Mouse (Mus musculus) skeletal muscle tissue, adult 2 months (tissue): ENCODE data around the gene Slc7a10.
A peak's percentile ranks its signal among the peaks of the same experiment; 100 is the strongest.

Experiments used
- DNase-seq: peaks from one replicate; pipeline ENCODE4 v3.0.0-alpha.2; 2012; ENCODE audit warnings: low read depth, low spot score

The Slc7a10 gene

DNA sequence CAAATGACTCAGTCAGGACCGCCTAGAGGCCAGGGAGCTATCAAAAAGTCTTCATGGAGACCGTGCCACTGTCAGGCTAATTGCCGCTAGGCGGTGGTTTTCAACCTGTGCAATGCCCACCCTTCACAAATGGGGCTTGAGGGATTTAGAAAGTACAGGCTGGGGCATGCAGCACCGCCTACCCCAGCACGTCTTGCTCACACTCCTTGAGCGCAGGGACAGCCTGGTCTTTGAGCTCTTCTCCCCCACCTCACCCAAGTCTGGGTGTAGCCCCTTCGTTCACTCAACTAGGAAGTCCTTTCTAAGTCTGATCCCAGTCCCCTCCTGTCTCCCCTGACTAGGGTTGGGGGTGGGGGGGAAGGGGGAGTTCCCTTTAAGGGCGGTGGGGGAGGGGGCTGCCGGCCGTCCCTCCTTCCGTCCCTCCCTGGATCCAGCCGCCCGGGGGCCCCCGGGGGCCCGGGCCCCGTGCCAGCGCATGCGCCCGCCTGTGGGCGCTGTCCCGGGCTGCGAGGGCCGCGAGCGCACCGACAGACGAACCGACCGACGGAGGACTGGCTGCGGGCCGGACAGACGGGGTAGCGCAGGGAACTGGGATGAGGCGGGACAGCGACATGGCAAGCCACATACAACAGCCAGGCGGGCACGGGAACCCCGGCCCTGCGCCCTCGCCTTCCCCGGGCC, at the start of gene Slc7a10:
Gene Slc7a10 (plus strand): TSS at position 497 of the 681 bp plus-strand sequence.
- no peak for DNase-seq

DNA sequence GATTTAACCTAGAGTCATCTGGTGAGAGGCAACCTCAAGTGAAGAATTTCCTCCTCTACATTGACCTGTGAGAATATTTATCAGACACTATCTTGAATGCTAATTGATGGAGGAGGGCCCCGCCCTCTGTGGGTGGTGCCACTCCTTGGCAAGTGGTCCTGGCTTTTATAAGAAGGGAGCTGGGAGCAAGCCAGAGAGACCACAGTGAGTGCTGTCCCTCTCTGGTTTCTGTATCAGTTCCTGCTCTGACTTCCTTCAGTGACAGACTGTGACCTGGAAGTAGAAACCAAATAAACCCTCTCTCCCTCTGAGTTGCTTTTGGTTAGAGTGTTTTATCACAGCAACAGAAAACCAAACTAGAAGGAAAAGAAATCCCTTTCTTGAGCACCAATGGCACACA, 48.7 kb upstream of the Slc7a10 start:
- DNase-seq = no peak

DNA sequence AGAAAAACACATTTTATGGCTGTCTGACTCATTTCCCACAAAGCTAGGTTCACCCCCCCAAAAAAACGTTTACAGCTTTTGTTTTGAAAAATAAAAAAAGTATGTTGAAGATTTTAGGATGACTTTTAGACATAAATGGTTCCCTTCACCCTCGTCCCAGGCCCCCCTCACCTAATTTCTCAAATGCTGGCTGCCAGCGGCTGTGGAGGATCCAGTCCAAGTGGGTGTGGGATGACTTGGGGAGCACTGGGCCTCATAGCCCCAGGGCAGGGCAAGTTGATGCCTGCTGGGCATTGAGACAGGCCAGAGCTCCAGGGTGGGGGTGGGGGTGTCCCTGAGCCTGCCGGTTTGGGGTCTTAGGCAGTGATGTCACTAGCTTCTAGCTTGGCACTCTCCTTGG, 47.7 kb upstream of the Slc7a10 start:
- DNase-seq = no peak

DNA sequence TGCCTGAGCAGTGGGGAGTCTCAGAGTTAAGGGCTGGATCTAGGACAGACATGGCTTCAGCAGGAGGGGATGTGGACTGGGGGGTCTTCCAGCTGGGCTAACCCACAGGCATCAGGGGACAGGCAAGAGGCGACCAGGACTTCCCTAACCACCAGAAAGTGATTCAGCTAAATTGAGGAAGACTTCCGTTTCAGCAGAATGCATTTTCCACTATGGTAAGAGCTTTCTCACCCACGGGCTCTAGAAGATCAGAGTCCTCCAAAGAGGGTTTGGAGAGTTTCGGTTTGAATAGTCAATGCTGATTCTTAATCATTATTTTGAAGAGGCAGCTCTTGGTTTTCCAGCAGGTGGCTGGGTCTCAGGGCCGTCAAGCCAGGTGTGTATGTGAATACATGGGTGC, 46.3 kb upstream of the Slc7a10 start:
- DNase-seq = no peak

DNA sequence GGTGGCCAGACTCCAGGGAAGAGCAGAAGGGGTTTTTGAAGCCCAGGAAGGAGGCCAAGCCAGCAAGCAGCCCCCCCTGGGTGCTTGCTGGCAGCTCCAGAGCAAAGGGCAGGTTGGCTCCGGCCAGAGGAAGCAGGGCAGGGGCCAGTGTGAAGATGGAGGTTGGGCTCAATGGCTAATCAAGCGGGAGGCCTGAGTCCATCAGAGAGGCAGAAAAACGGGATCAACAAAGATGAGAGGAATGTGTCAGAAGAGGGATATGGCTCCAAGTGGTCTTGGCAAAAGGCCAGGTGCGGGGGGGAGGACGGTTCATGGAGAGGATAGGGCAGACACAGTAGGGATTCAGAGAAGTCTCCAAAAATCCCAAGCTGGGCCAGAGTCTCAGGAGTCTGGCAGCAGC, 44.7 kb upstream of the Slc7a10 start:
- DNase-seq = no peak

DNA sequence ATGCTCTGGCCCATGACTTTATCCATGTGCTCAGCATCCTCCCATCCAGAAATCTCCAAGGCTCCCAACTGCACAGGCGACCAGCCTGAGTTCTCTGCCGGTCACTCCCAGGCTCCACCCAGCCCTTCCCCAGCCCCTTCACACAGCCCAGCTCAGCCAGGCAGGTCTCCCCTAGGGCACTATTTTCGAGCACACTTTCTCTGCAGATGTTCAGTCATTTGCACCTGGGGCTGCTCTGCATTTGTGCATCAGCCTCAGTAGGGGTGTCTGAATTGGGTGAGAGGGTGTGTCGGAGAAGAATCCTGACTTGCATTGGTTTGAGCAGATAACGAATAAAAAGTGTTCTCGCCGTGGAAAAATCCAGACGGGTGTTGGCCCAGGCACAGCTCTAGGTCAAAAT, 43.7 kb upstream of the Slc7a10 start:
- DNase-seq = no peak

DNA sequence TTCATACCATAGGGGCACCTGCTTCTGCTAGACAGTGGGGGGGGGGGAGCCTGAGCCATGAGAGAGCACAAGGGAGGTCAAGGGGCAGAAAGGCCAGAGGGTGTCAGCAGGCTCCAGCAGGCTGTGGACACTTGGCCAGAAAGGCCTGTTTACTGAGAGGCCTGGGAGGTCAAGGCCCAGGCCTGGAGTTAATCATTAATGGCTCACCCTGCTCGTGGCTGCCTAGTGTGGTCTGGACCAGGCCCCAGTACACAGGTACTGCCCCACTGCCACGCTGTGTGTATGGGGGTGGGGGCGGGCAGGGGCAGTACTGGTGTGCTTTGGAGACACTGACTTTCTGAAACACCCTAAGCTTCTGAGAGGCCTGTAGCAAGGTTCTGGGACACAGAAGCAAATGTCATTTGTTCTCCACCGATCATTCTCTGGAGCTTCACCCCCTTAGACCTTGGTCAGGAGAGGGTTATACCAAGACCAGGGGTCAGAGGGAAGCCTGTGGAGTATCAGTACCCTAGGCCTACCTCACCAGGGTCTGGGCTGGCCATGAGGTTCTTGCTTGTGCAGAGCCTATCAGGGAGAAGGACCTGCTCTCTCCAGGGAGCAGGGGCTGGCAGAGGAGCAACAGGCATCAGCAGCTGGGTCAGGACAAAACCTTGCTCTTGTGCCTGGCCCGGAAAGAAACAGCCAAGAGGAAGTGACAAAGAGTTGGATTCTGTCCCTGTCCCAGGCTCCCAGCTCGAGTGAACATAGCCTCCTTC, 42.1 kb upstream of the Slc7a10 start:
- DNase-seq = no peak

DNA sequence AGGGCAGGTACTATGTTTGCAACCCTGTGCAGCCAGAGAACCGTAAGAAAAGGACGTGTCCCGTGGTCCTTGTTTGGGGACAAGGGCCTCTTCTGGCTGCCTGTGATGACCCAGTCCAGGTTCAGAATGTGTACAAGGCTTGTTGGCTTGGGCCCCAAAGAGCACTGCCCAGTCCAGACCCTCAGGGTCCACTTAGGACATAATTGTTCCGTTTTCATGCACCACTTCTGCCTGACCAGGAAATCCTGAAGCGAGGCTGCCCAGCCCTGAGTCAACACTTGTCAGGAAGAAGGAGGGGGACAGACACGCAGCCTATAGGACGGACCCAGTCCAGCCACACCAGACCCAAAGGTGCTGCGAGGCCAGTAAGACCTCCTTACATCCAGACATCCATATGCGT, 41.1 kb upstream of the Slc7a10 start:
- DNase-seq = no peak

DNA sequence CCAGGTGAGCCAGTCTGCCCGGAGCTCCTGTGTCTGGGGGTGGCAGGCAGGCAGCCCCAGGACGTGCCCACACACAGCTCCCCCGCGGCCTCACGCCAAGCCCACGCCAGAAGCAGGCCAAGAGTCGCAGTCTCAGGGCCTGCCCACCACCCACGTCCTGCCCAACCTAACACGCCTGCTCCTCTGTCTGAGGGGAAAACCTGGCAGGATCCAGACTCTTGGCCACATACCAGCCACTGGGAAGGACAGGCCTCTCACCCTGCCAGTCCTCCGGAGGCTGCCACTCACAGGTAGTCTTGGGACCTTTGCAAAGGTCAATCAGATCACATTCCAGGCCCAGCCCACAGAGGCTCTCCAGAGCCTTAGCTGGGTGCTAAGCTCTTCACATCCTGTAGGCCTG, 39.9 kb upstream of the Slc7a10 start:
- DNase-seq = peak; percentile 73

DNA sequence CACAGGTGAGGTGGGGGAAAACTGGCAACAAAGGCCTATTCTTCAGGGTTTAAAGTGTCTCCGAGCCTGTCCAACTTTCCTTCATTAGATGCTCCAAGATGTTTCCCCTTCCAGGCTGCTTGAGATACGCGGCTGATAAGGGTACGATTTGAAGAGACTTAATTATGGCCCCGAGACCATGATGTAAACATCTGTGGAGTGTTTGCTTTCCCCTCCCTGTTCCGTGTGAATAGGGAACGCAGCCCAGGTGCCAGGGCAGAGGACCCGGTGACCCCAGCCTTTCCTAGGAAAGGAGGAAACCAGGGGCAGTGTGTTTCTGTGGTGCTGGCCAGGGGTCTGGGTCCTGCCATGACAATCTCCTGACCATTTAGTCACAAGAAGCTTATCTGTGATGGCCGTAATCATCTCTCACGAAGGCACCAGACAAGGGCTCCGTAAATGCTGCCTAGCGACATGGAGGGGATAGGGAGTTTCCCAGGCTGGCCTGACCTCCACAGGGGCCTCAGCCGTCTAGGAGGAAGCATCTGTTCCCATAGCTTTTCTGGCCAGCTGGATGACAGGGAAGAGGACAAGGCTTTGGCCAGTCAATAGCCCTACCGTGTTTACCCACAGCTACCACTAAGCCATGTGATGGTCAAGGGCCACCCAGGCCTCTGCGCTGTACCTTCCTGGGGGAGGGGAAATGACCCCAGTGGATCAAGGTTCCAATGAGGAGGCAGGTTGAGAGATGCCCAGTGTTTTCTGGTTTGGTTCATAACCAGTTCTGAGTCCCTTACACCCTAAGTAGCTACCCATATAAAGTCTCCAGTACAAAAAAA, 36.4 kb upstream of the Slc7a10 start:
- DNase-seq = no peak

DNA sequence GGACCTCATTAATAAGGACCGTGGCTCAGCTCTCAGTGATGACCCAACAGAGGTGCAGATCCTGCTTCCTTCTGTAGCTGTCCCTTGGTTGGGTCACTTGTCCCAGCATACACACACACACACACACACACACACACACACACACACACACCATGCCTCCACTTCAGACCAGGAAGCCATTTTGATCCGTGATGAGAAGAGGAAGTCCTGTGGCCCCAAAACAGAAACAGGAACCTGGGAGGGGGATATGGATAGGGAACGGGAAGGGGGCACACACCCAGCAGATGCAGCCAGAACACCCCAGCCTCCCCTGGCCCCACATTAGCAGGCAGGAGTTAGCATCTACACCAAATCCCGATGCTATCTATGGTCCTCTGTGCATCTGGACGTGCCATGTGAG, 35.3 kb upstream of the Slc7a10 start:
- DNase-seq = no peak

DNA sequence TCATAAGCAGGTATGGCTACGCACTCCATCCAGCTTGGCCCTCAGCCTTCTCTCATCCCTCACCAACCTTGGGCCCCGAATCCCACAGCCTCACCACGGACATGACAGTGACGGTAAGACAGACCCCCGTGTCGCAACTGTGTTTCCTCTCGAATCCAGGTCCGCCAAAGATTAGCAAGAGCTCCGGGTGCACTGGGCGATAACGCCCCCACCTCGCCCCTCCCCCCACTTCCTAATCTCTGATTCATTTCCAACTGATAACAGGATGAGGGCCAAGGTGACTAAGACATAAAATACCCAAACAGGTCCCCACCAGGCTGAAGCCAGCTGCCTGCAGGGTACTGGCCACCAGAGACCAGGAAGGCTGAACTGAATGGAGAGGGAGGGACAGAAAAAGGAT, 31.7 kb upstream of the Slc7a10 start:
- no peak for DNase-seq

DNA sequence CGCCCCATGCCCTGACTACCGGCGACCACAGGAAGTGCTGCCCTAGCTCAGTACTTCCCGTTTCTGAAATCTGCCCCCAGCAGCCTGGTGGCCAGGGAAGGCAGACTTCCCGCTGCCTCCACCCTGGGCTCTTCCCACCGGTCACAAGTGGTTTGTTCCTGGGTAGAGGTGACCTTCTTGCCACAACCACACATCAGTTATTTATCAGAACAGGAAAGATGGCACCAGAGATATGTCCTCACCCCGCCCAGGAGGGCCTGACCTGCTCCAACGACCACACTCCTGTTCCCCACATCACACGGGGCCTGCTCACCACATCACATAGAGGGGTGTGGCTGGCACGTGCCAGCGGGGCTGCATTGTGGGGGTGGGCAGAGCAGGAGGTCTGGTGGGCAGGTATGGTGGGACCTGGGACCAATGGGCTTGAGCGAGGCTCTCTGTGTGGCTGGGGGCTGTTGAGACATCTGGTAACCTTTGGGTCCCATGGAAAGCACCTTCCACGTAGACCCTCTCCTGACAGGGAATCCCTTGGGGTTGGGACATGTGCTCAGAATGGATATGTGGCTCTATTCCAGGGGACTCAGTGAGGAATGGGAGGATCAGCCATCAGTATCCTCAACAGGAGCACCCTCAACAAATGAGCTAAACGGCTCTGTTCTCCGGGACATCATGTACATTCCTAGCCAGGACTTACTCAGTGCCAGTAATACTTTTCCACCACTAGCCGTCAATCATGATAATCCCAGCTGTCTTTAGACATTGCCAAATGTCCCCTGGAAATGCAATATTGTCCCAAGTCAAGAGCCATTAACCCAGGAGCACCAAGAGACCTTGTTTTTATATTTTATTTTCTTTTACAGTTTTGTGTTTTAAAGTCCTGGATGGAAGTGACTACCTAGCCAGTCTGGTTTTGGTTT, 29.4 kb upstream of the Slc7a10 start:
- DNase-seq = no peak

DNA sequence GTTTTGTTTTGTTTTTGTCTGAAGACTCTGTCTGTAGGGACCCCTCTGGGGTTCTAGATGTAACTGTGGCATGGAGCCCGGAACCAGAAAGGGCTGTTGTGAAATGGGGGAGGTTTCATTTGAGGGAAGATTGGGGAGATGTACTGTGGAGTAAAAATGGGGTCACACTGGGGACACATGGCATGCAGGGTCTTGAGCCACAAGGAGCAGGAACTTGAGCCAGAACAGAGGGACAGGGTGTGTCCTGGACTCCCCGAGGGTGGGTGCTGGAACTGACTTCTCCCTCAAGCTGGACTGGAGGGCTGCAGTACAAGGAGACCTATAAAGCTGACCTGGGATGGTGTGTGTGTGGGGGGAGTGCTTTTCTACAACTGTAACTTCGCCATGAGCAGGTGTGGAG, 28.7 kb upstream of the Slc7a10 start:
- DNase-seq = no peak

DNA sequence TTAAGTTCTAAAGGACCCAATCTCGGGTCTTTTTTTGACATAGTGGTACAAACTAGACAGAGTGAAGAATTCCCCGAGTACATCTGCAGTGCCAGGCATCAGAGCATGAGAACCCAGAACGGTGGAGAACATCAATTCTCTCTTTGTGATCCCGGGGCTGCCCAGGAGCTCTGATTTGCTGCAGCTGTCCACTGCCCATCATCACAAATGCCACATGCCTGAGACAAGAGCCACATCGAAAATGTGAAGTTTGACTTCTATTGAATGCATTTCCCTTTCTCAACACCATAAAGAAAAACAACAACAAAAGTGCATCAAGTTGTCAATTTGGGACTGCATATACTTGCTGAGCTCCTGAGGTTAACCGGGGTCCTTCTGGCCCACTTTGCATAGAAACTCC, 23.7 kb upstream of the Slc7a10 start:
- DNase-seq = no peak

DNA sequence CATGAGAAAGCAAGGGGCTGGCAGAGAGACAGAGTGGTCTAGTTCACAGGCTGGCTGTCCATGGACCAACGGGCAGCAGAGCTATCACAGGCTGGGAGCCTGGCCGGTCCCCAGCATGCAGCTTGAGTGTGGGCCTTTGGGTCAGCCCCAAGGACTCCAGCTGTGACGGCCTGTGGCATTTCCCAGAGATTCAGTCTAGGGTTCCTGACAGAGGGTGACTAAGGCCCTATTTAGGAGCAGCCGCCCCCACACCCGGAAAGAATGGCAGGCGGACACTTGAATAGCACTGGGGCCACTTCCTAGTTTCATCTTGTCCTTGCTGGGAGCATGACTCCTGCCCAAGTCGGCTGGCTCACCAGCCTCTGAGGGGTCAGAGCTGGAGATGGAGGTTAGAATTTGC, 22.6 kb upstream of the Slc7a10 start:
- DNase-seq = no peak

DNA sequence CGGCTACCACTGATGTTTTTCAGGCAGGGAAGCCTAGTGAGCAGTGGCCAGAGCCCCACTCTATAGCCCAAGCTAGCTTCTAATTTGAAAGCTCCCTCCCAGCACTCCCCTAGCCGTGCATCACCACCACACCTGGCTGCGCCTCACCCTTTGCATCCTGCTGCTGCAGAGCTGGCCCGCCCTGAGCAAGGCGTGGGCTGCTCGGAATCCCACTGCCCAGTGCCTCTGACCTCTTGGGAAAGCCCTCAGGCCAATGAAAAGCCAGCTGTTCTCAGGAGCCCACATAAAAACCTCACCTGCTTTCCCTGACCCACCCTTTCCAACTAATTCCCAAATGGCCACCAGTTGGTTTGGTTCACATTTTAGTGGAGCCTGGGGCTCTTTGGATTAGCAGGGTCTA, 22.1 kb upstream of the Slc7a10 start:
- no peak for DNase-seq

DNA sequence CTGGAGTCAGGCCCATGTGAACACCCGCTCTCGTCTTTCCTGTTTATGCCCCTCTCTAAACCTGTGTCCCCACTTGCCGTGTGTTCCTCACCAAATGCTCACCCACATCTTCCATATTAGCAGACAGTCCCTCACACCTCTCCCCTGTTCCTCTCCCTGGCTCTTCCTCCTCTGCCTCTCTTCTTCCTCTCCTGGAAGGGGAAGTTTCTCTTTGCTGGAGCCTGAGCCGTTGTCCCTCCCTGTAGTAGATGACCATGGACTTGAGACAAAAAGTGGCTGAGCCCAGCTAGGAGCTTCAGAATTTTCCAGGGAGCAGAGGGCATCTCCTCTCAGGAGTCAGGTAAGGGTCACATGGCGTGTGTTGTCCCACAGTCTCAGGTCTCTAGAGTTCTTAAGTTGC, 19.2 kb upstream of the Slc7a10 start:
- no peak for DNase-seq

DNA sequence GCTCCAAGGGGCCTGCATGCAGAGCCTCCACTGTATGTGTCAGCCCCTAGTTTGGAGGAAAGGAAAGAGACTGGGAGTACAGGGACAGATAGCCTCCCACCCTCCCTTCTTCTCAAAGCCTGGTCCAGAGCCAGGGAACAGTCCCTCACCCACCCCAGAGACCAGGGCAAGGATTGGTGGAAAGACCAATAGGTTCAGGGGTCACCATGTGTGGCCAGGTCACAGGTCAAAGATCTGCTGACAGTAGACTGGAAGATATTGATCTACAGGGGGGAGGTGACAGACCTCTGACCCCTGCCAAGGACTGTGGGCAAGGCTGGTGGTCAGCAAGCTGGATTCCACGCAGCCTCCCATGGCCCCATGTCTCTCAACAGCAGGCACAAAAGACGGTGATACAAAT, 18.3 kb upstream of the Slc7a10 start:
- no peak for DNase-seq

DNA sequence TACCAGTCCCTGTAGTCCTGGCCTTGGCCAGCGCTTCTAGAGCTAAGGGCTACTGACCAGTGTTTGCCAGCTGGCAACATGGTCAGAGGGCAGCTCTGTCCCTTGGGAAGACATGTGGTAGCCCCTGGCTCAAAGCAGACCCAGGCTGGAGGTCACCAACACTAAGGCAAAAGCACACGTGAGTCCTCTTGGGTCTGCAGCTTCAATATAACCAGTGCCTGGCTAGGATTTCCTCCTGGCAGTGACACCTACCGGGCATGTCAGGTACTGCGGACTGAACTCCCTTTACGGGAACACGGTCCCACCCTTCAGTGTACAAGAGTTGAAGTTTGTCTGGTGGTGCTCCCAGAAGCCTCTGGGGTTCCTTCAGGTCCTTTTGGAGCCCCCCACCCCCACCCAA, 16.8 kb upstream of the Slc7a10 start:
- peak; percentile 88 for DNase-seq

DNA sequence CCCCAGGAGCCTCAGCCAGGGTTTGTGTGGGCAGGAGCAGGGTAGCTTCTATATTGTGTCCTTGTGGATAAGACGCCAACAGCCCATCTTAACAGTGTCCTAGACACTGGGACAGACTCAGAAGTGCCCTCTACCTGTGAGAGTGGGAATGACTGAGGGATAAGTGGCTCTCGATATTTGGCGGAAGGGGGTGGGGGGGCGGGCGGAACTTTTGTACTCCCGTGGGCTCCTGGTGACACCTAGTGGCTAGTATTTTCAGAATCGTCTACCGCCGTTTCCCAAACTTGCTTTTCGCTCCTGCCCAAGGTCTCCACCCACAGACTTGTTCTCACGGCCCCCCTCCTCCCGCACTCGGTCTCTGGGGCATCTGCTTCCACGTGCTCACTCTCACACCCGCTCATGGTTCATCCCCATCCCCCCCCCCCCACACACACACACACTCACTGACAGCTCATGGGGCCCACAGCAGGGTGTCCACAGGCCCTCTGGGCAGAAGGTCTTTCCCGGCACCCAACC, 14.3 kb upstream of the Slc7a10 start:
- DNase-seq = peak; percentile 78
